Mouse (Mus musculus) testis, postnatal 10 days (tissue): ENCODE data around the gene Slc25a22.

Experiments used
- DNase-seq: peaks from one replicate; pipeline ENCODE4 v3.0.0; 2021; ENCODE audit warnings: low spot score

The Slc25a22 gene

DNA sequence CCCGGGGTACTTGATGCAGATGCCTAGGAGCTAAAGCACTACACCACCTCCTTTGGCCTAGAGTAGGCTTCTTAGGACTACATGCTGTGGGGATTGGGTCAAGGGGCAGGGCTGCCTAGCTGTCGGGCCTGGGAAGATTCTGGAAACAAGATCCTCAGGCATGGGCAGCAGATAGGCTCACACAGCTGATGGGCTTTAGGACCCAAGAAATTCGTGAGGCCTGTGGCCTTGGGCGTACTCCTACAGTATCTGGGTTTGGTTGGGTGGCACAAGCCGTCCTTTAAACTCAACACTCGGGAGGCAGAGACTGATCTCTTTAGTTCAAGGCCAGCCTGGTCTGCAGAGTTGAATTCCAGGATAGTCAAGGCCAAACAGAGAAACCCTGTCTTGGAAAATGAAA is 34.5 kb upstream of the Slc25a22 start:
- no peak for DNase-seq

DNA sequence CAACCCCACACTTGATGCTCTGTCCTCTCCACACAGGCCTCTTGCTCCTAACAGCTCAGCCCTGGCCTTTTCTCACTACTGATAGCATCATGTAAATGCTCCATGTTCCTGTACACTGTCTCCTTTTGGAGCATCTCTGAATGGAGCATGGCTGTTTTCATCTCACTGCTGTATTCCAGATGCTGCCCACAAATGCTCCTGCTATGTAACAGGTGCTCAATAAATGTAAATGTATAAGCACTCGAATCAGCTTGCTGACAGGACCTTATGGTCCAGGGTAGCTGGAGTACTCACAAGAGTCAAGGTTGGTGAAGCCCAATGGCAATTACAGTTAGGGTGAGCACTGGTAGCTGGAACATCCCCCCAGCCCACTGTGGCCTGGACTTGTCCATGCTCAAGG is 33.5 kb upstream of the Slc25a22 start:
- DNase-seq, result no peak

- DNase-seq, result no peak
These were observed 32.9 kb upstream of the Slc25a22 start for GRCm38 (mm10) chr7:141470637-141470944.

DNA sequence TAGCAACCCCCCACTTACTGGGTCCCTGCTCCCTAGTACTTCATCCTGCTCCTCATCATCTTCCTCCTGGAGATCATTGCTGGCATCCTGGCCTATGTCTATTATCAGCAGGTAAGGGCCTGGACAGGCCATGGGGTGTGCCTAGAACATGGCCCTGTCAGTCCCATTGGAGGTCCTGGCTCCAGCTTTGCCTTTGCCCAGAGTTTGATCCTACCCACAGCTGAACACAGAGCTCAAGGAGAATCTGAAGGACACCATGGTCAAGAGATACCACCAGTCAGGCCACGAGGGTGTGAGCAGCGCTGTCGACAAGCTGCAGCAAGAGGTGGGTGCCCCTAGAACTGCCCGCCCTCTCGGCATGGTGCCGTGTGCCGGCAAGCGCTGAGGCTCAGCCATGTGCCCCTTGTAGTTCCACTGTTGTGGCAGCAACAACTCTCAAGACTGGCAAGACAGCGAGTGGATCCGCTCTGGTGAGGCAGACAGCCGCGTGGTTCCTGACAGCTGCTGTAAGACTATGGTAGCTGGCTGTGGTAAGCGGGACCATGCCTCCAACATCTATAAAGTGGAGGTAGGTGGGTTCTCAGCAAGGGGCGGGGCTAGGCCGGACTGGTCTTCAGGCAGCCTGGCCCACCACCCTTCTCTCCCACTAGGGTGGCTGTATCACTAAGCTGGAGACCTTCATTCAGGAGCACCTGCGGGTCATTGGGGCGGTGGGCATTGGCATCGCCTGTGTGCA is 32.4 kb upstream of the Slc25a22 start:
- no peak for DNase-seq

DNA sequence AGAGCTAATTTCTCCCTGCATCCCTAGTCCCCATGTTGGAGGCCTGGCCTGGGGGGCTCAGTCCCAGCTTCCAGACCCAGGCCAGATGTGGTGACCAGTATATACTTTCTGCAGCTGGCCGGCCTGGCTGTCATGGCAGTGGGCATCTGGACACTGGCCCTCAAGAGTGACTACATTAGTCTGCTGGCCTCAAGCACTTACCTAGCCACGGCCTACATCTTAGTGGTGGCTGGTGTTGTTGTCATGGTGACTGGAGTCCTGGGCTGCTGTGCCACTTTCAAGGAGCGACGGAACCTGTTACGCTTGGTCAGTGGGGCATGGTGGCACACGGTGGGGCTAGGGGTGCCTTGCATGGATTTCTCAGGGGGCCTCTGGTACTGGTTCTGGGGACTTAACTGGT is 31.7 kb upstream of the Slc25a22 start:
- no peak for DNase-seq

DNA sequence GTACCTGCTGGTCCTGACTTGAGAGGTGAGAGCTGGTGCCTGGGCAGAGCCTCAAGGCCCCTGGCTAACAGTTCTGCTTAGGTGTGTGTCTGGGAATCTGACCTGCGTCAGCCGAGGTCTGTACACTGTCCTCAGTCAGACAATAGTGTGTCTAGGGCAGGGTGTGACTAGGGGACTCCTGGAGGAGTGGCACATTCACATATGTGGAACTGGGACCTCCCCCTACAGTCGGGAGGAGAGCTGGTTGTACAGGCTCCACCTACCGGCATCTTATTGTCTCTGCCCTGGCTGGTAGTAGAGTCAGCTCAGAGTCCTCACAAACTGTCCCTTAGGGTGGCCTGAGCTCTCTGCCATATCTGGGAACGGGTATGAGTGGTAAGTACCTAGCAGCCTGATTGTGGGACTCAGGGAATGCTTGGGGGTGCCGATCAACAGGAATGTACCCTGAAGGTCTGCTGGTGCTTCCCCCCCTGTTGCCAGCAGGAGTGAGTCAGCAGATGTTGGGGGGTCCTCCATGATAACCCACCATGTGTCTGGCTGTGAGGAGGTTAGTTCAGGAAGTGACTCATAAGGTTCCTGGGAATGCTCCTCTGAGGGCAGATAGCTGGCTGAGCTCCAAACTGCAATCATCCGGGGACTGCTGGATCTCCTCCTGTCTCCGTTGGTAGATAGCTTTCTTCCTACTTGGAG is 31.0 kb upstream of the Slc25a22 start:
- peak; percentile 74 for DNase-seq

GRCm38 (mm10) chr7:141468164-141468521 is 30.5 kb upstream of the Slc25a22 start:
- DNase-seq, result peak; percentile 66

GRCm38 (mm10) chr7:141467230-141468030 is 29.7 kb upstream of the Slc25a22 start, which contains the start of gene Cd151:
Gene Cd151 (plus strand): TSS chr7:141467392.
- DNase-seq, result peak; percentile 95

DNA sequence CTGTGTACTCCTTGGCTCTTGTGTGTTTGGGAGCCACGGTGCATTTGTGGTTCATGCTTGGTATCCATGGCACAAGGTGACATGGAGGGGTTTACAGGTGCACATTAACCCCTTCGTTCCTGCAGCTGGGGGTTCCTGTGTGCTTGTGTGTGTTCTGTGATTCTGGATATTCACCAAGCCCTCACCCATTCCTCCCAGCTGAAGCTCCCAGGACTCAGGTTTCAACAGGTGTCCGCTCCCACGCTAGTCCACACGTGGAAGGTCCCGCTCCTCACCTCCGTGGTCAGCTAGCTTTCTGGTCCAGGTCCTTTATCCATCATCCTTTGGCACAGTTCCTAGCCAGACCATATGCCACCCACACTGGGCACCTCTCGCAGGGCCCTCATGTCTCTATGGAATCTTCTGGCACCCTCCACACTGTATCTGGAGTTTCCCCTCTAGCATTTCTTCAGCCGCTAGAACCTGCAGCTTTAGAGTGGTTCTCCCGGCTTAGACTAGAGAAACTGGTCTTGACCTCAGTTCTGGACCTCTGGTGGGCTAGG is 29.0 kb upstream of the Slc25a22 start:
- no peak for DNase-seq

DNA sequence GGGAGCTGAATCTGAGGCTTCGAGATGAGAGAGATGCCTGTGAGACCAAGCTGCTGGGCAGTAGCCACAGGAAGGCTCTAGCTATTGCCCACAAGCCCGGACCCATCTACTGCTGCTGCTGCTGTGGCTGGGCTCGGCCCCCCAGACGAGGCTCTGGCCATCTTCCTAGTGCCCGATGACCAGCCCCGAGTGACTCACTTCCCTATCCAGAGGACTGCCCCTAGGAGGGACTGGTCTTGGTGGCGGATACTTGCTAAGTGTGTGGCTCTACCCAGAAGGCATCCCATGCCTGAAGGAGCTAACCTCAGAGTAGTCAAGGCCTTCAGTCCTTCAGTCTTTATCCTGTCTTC is 28.3 kb upstream of the Slc25a22 start:
- DNase-seq, result no peak

DNA sequence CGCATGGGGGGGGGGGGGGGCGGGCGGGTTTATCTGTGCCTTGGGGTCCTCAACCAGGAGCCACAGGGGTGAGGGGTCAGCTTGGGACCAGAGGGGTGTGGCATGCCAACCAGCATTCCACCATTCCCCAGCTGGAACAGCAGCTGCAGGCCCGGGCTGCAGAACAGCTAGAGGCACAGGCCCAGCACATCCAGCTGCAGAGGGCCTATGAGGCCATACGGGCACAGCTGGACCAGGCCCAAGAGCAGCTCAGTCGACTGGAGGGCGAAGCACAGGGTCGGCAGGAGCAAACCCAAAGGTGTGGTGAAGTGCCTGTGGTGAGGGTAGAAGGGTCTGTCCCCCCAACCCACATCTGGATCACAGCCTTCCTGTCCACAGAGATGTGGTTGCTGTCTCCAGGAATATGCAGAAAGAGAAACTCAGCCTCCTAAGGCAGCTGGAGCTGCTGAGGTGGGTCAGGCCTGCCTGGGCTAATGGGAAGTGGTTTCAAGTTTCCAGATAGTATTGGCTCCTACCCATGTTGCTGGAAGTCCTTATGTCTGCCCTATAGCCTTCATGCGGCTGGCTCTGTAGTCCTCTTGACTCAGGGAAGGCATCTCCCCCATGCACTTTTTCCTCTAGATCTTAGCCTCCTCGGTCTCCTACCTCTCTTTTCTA is 27.8 kb upstream of the Slc25a22 start:
- DNase-seq, result peak; percentile 67

DNA sequence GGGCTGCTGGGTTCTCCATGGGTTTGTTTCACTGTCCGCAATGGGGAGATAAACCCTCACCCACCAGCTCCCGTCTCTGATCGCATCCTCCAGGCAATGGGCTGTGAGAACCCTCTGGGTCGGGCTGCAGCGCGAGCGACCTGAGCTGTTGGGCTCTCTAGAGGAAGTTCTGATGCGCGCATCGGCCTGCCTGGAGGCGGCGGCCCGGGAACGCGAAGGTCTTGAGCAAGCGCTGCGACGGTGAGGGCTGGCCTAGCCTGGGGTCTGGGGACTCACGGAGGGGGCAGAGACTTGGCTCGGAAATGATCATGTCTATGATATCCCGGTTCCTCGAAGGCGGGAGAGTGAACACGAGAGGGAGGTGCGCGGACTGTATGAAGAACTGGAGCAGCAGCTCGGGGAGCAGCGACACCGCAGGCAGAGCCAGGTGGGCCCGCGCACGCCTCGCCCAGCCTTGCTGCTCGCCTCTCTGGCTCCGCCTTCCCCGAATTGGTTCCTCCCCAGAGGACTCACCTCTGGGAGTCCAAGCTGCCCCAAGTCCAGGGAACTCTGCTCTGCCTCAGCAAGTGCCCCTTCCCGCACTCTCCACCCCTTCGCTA is 27.0 kb upstream of the Slc25a22 start:
- no peak for DNase-seq

- DNase-seq, result no peak
These were observed 26.3 kb upstream of the Slc25a22 start for GRCm38 (mm10) chr7:141463824-141464602.

- DNase-seq, result no peak
These were observed 24.7 kb upstream of the Slc25a22 start for GRCm38 (mm10) chr7:141462333-141462821.

- DNase-seq, result peak; percentile 64
These were observed 24.0 kb upstream of the Slc25a22 start for GRCm38 (mm10) chr7:141461521-141462332.

DNA sequence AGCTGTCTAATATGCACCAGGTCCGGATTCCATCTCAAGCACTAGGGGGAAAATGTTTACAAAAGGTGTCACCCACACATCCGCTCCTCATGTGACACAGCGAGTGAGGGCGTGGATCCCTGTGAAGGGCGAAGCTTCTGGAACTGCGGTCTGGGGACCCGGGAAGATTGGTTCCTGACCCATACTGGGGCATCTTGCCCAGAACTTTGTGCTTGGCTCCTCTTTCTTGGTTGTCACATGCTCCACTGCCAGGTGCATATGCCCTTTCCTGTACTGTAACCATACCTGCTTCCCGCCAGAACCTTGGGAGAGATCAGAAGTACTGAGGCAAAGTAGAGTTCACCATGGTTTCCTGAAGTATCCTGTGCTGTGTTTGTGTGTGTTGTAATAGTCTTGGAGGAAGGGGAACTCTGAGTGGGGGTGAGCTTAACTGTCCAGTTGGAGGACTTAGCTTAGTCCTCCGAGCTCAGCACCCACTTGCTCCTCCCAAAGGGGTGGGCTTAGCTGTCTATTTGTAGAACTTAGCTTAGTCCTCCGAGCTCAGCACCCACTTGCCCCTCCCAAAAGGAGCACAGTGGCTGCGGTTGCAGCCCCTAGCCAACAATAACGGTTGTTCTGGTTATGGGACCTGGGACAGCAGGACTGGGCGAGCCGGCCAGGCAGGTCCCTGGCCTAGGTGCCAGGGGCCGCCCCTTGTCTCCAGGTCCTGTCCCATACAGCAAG is 22.9 kb upstream of the Slc25a22 start, which contains the start of gene Cracr2b:
TSS of gene Cracr2b (plus strand) at position 704 of the 723 bp plus-strand sequence.
- peak; percentile 47 for DNase-seq

DNA sequence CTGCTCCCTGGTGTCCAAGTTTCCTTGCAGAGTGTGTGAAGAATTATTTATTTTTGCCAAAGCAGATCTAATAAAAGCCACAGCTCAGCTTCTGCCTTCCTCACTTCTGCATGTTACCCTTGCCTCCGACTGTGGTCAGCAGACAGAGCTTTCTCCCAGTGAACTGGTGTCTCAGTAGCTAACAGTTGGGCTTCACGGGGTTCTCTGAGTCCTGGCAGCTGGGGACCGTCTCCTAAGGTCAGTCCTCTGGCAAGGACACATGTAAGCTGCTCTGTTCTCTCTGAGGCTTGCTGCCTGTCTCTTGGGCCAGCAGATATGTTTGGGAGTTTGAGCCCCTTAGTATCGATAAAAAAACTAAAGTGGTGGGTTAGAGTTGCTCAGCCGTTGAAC is 22.3 kb upstream of the Slc25a22 start:
- no peak for DNase-seq

DNA sequence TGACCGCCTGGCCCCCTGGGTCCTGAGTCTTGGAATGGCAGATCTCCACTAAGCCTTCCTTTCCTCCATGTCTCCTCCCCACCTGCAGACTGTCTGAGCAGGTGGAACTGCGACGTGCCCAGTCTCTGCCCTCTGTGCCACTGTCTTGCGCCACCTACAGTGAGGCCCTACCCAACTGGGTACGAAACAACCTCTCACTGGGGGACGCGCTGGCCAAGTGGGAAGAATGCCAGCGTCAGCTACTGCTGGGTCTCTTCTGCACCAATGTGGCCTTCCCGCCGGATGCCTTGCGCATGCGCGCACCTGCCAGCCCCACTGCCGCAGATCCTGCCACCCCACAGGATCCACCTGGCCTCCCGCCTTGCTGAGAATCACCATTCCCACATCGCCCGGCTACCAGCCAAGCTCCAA is 21.6 kb upstream of the Slc25a22 start:
- peak; percentile 44 for DNase-seq

GRCm38 (mm10) chr7:141458661-141459060 is 21.0 kb upstream of the Slc25a22 start:
- peak; percentile 45 for DNase-seq
